19 mouse cellular contexts compared by ENCODE assay signal in the genomic region with DNA sequence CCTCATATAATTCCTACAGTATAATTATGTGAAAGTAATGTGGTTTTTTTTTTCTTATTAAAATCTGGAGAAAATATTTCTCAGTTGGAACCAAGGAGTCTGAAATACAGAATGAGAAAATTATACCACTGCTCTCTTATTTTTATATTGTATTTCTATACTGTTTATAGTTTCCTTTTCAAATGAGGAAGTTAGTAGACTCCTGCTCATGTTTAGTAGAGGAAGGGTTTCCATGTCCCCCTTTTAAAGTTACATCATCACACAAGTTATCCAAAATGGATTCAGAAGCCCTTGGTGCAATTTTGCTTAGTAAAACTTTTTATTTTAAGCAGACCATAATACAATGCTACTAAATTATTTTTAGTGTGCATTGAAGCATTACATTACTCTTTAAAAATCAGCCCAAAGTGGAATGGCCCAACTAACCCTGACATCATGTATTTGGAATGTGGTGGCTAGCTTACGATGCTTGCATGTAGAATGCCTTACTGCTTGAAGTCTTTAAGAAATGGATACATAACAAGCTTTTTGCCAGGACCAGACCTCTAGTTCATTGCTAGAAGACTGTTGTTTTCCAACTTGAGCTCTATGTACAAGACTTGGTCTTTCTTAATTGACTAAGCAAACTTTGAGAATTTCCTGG.
"Had no signal": no experiment of that assay in that cellular context is flagged by ENCODE, and none has a peak within 500 bp of the region (broad histone marks: within the 10 kb centered on the region; RNA-seq: fewer than 3 reads in every experiment).

No protein-coding gene starts in this region.

- H3K27me3 ChIP-seq: liver, embryonic 13.5 days; lung, embryonic 15.5 days; midbrain, embryonic 13.5 days; neural tube, embryonic 15.5 days had no signal

- DNase-seq: kidney, adult 11 months; kidney, adult 9 months; kidney, postnatal 36 days; layer of hippocampus, adult 9-11 months; left cerebral cortex, postnatal 4 days; liver; liver, embryonic 13.5 days; liver, postnatal 0 days; lung, postnatal 14 days; right cerebral cortex, postnatal 4 days; spleen, adult 18-20 months; thymus, adult 18-20 months; thymus, postnatal 36 days had no signal

- H3K9ac ChIP-seq: liver, embryonic 13.5 days; liver, postnatal 0 days; lung, embryonic 15.5 days; midbrain, embryonic 13.5 days; neural tube, embryonic 15.5 days had no signal

- H3K4me3 ChIP-seq: liver, embryonic 13.5 days; lung, embryonic 15.5 days; midbrain, embryonic 13.5 days; myocyte; neural tube, embryonic 15.5 days had no signal

- H3K4me1 ChIP-seq: liver, embryonic 13.5 days had no signal

- H3K27ac ChIP-seq: kidney, postnatal 0 days; liver, embryonic 13.5 days; lung, embryonic 15.5 days; macrophage; midbrain, embryonic 13.5 days; neural tube, embryonic 15.5 days had no signal

- ATAC-seq: liver, postnatal 0 days; midbrain, embryonic 13.5 days had no signal

- H3K9me3 ChIP-seq: liver, embryonic 13.5 days; lung, embryonic 15.5 days; midbrain, embryonic 13.5 days; neural tube, embryonic 15.5 days had no signal
